Mouse (Mus musculus) cerebral cortex, adult 2 months (tissue): ENCODE measurements around the gene Hap1.

Experiments
- WGBS: fragments of 180-500 bp; shearing (Covaris S2); methylation state at CpG from one replicate; pipeline ENCODE4 v1.1.7; 2018; 5-methylcytosine and 5-hydroxymethylcytosine counted together

Hap1 gene

DNA sequence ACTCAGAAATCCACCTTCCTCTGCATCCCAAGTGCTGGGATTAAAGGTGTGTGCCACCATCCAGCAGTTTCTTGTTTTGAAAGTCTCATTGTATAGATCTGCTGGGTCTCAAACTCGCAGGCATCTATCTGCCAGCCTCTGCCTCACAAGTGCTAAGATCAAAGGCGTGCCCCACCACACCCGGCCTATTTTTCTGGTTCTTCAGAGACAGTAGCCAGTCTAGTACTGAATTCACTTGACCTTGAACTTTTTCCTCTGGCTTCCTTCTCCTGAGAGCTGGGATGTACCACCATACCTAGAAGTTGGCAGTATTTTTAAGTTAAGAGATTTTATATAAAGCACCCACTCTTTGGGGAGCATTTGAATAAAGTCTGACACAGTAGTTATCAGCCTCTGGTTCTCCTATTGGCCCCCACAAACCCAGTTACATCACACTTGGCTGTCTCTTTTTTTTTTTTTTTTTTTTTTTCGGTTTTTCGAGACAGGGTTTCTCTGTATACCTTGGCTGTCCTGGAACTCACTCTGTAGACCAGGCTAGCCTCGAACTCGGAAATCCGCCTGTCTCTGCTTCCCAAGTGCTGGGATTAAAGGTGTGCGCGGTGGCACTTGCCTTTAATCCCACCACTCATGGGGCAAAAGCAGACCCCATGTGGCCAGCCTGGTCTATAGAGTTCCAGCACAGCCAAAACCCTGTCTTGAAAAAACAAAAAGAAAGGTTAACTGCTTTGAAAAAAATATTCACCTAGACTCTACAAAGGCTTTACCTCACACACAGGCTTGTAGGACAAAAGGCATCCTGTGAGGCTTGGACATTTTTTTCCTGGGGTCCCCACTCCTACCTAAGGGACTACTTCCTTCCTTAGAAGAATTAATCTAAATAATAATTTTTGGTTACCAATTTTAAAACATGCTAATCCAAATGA lies 37.1 kb downstream of the Hap1 start:
- 80% methylated on average over 10 of the region's 10 CpGs for WGBS

DNA sequence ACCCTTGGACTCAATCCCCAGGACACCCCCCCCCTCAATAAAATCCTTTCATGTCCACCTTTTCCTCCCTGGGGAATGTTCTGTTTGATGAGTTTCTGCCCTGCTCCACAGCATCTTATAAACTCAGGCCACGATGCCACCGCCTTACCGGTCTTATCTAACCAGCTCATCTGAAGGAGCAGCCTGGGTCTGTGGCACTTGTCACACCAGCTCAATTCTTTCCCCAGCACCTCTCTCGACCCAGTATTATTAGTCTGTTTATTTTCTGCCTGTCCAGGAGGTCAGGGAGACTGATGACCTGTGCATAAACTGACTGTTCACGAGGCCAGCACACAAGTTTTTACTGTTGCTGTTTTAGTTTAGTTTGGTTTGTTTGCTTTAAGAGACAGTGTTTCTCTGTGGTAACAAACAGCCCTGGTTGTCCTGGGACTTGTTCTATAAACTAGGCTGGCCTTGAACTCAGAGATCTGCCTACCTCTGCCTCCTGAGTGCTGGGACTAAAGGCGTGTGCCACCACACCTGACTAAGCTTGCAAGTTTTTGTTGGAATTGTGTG lies 38.0 kb downstream of the Hap1 start:
- 77% methylated on average over 6 of the region's 6 CpGs for WGBS

DNA sequence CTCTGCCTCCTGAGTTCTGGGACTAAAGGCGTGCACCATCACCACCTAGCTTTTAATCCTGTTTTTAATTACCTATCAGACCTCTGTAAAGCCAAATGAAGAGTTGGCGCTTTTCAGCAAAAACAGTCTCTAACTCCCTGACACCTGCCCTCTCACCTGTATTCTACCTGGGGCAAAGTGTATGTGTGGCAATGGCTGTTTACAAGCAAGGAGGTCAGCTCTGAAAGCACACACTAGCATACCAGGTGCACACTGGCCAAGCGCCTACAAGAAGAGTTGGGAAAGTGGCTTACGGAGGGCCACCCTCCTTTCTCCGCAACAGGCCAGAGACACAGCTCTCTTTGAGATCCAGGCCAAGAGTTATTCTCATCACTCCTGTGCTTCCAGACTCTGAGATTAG lies 40.5 kb downstream of the Hap1 start:
- WGBS: 80% methylated on average over 5 of the region's 5 CpGs

DNA sequence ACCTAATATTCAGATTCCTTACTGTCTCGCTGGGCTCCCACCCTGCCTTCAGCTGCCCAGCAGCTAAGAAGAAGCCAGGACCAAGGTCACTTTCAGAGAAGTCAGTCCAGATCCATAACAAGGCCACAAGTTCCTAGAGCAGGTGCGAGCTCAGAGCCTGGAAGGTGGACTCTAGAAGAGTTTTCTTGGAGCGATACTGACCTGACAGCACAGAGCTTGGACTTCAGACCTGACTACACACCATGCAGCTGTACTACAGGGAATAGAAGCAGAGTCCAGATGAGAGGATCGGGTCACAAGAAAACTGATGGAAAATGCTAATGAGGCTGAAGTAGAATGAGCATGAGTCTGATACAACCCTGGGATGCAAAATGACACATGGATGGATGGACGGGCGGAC lies 42.5 kb downstream of the Hap1 start:
- WGBS: 93% methylated on average over 6 of the region's 6 CpGs

DNA sequence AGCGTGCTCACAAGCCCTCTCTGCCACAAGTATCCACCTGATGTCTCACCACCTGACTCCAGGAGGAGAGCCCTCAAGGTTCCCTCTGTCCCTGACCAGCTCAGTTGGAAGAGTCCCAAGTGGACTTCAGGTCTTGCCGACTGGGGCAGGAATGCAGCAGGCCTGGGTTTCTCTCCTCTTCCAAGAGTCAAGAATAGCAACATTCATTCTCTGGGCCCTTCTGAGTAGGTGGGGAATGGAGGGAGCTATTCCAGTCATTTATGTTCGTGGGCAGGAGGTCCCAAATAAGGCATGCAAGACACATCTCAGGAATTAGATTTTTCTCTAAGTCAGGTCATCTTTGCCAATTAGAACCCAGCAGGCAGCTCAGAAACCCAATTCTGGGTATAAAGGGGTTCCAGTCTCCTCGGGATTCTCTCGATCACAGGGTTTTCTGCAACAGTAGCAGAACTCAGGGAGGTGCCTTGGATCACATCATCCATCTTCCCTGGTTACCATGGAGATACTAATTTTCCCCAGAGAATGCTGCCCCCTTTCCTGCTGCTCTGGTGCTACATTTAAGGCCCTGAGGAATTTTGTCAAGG lies 43.7 kb downstream of the Hap1 start:
- 17% methylated on average over 5 of the region's 5 CpGs for whole genome bisulfite sequencing

DNA sequence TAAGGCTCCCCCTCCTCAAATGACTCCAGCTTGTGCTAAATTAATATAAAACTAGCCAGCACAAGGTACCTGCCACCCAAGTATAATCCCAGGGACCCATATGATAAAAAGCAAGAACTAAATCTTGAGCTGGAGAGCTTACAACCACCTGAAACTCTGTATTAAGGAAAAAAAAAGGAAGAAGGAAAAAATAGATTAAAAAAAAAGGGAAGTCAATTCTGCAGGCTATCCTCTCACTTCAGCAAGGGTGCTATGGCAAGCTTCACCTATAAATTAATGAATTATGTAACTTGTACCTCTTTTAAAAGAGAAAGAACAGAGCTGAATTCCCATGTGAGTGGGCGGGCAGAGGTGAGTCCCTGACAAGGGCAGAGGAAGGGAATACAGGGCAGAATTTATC lies 44.3 kb downstream of the Hap1 start:
- WGBS: 52% methylated on average over 1 of the region's 1 CpGs

DNA sequence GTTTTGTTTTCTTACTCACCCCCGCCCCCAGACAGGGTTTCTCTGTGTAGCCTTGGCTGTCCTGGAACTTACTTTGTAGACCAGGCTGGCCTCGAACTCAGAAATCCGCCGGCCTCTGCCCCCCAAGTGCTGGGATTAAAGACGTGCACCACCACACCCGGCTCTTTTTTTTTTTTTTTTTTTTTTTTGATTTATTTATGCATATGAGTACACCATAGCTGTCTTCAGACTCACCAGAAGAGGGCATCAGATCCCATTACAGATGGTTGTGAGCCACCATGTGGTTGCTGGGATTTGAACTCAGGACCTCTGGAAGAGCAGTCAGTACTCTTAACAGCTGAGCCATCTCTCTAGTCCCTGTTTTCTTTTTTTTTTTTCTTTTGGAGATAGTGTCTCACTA lies 47.3 kb downstream of the Hap1 start:
- 80% methylated on average over 6 of the region's 6 CpGs for WGBS

DNA sequence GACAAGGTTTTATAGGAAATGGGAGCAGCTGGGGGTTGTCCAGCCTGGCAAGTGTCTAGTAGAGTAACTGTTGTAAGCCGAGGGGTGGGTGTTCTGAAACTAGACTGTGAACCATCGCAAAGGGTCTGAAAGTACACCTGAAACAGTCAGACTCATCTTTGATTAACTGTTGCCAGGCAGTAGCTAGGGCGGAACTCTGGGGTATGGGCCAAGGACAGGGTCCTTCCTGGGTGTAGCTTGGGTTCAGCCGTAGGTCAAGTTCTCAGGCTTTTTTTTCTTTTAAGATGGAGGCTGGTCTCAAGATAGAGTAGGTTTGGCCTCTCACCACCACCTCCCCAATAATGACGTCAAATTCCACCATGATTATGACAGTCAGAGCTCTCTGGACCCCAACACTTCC lies 48.0 kb downstream of the Hap1 start:
- 89% methylated on average over 5 of the region's 5 CpGs for WGBS

DNA sequence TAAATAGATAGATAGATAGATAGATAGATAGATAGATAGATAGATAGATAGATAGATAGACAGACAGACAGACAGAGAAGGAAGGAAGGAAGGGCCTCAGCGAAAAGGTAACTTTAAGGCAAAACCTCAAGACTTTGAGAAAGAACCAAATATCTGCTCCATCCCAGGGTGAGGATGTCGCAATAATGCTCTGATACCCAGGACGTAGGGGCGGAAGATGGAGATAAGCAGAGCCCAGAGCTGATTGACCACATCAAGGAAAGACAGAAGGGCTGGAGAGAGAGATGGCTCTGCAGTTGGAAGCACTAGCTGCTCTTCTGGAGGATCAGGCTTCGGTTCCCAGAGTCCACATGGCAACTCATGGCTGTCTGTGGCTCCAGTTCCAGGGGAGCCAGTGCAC lies 54.6 kb downstream of the Hap1 start:
- WGBS: 94% methylated on average over 5 of the region's 5 CpGs

DNA sequence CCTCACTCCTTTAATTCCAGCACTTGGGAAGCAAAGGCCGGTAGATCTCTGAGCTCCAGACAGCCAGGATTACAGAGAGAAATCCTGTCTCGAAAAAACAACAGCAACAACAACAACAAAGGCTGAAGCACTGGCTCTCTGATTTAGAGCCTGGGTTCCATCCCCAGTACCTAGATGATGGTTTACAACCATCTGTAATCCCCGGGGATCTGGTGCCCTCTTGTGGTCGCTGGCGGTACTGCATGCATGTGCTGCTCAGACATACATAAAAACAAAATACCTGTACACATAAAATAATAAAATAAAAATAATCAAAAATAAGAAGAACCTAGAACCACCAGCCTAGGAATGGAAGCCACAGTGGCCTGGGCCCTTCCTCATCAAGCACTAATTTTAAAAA lies 55.6 kb downstream of the Hap1 start:
- 15% methylated on average over 5 of the region's 5 CpGs for WGBS

DNA sequence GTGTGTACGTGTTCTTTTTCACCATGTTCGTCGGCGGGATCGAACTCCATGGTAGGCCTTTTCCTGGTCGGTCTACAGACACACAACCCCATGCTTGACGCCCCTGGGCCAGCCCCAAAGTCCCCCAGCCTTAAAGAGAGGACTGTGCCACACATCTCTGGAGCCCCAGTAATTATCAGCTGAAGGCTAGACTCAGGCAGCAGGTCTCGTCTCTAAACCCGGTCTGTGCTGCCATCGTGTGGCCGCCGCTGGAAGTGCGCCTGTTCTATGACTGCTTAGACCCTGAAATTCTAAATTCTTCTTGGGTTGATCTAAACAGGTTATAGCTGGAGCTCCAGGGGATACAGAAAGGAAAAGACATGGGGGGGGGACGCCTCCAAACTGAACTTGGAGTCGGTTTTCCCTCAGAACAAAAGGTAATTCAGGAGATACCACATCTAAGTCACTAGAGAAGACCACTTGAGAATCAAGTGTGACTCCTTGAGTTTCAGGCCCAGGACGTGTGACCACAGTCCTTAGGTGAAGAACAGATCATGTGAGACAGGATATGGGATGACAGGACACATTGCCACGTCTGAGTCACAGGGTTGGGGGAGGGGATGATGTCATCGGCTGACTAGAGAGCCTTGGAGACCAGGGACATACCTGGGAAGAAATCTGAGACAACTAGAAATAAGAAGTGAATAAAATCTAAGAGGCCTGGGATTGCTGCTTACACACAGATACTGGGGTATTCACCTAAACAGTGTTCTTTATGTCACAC lies 57.5 kb downstream of the Hap1 start:
- WGBS: 19% methylated on average over 18 of the region's 18 CpGs

DNA sequence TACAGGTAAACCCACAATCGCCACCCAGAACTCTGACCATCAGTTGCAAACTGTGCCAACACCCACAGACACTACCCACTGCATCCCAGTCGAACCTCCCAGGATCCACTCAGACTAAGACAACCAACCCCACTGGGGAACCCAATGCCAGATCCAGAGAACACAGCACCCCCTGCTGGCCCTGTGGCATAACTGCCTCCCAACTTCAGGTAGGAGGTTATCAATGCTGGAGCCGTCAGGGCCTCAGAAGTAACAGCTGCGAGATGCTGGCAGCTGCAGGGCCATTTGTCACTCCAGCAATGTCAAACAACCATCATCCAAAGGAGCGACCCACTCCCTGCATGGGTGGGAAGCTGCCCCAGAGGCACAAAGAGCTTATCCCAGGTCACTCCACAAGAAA lies 58.1 kb downstream of the Hap1 start:
- 35% methylated on average over 5 of the region's 5 CpGs for WGBS
